Mouse (Mus musculus) midbrain, embryonic 14.5 days (tissue): Measurements from ENCODE around the gene Atg4c. TPM values are rescaled to one million over a fixed set of nuclear protein-coding genes. Genes with fewer than 3 reads are reported as not detected.
A peak's percentile ranks its signal among the peaks of the same experiment; 100 is the strongest.

Source experiments
- ATAC-seq: fragments of 200-750 bp; cut with Nextera tagmentation; 2 replicates; pipeline ENCODE4 v1.8.0; 2017; ENCODE audit warnings: moderate number of reproducible peaks, moderate library complexity; ENCODE audit not compliant: low FRiP score, low TSS enrichment
- DNase-seq: peaks from one replicate; pipeline ENCODE4 v3.0.0-alpha.2; 2015
- H3K27ac ChIP-seq: fragments of 300-500 bp; sonication (generic); replicated peaks from 2 replicates; pipeline ENCODE4 v1.5.1; 2014; ENCODE audit warnings: mild to moderate bottlenecking, low read depth, low read length, moderate library complexity
- H3K27me3 ChIP-seq: fragments of 300-500 bp; sonication (generic); 2 replicates; pipeline ENCODE4 v1.6.1; 2014; ENCODE audit warnings: low read length, control low read depth, mixed read lengths; ENCODE audit not compliant: control insufficient read depth, insufficient read depth
- H3K36me3 ChIP-seq: fragments of 300-500 bp; sonication (generic); 2 replicates; pipeline ENCODE4 v1.6.1; 2014; ENCODE audit warnings: low read length, control low read depth; ENCODE audit not compliant: control insufficient read depth, insufficient read depth
- H3K4me1 ChIP-seq: fragments of 300-500 bp; sonication (generic); 2 replicates; pipeline ENCODE4 v1.6.1; 2014; ENCODE audit warnings: mild to moderate bottlenecking, antibody characterized with exemption, low read length, control low read depth; ENCODE audit not compliant: control insufficient read depth, insufficient read depth
- H3K4me2 ChIP-seq: fragments of 300-500 bp; sonication (generic); 2 replicates; pipeline ENCODE4 v1.6.1; 2014; ENCODE audit warnings: mild to moderate bottlenecking, low read length, moderate library complexity
- H3K4me3 ChIP-seq: fragments of 300-500 bp; sonication (generic); replicated peaks from 2 replicates; pipeline ENCODE4 v1.5.1; 2014; ENCODE audit warnings: low read depth, low read length
- H3K9ac ChIP-seq: fragments of 300-500 bp; sonication (generic); replicated peaks from 2 replicates; pipeline ENCODE4 v1.6.1; 2014; ENCODE audit warnings: mild to moderate bottlenecking, low read length, moderate library complexity
- H3K9me3 ChIP-seq: fragments of 300-500 bp; sonication (generic); 2 replicates; pipeline ENCODE4 v1.6.1; 2016; ENCODE audit warnings: low read length, control low read depth, mixed read lengths; ENCODE audit not compliant: control insufficient read depth
- whole genome bisulfite sequencing: fragments of 180-500 bp; shearing (Covaris S2); extraction: QIAGEN DNeasy Blood & Tissue Kit; methylation state at CpG from one replicate; pipeline ENCODE4 v1.1.7; 2014; 5-methylcytosine and 5-hydroxymethylcytosine counted together
- polyA plus RNA-seq: library from polyadenylated mRNA; unstranded; fragments of >200 nt; fragmentation: Nextera tagmentation; extraction: Ambion mirVana; gene quantifications from 2 replicates; pipeline ENCODE4 v1.2.1, GENCODE M21; 2014

Gene Atg4c
- polyA plus RNA-seq, 1 experiment from 2014 or later, result 17.8 TPM

DNA sequence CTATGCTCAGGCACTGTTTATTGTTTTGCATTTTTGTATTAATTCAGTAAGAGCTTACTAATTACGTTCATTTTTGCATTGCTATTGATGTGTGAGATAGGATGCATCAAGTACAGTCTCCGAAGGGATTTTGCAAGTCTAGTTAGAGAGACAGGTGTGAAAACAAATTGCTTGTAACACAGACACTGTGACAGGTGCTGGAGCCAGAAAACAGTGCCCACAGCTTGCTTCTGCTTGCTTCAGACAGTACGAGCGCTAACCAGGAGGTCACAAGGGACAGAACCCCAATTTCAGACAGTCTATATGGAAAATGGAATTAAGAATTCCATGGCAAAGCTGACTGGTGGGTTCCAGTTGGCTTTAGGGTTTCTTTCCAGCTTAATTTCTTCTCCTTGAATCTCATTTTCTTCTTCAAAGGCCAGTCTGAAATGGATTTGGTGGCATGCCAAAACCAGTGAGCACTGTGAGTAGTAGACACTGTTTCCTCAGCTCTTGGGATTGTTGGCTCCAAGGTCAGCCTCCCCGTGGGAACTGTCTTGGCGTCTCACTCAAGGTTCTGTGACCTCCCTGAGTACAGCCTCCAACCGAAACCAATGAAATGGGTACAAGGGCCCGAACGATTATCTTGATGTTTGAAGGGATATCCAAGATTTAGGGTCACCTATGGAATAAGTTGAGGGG, 11.9 kb upstream of the Atg4c start:
- WGBS, result 65% methylated on average over 9 of the region's 9 CpGs

DNA sequence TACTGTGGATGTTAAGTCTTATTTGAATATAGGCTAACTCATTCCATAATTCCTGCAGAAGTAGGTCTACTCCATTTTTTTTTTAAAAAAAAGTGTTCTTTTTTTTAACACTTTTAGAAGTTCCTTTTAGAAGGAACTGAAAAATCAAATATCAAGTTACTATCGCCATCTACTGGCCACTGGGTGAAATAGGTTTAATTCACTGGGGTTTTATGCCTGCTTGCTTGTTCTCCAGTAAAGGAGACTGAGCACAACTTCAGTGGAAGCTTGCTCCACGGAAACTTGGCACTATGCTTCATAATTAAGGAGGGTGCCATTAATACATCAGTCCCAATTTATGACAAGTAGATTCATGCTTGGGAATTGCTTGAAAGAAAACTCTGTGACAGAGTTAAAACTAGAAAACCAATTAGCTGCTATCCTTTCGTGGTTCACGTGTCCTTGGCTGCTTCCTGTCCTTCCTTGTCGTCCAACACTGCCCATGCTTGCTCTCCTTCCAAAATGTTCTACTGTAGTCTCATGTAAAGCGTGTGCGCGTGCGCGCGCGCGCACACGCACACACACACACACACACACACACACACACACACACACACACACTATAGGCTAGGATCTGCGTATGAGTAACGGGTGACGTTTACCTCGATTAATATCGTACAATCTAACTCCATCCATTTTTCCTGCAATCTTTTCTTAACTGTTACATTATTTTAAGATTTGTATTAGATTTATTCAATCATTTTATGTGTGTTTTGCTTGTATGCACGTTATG, 10.9 kb upstream of the Atg4c start:
- Histone ChIP-seq H3K9me3 (no peaks in the 10 kb centered on the region), H3K36me3 (no peaks in the 10 kb centered on the region), H3K9ac (no peak overlapping the region), H3K4me3 (no peak overlapping the region), H3K27me3 (no peaks in the 10 kb centered on the region), H3K27ac (no peak overlapping the region), H3K4me1 (no peaks in the 10 kb centered on the region), H3K4me2 (no peak overlapping the region)
- peak; percentile 88 for DNase-seq
- no peak for ATAC-seq
- WGBS, result 81% methylated on average over 20 of the region's 20 CpGs

More for the DNA sequence above, 11.9 kb upstream of the Atg4c start:
- H3K4me1 ChIP-seq, result no peaks in the 10 kb centered on the region
- H3K9me3 ChIP-seq, result no peaks in the 10 kb centered on the region
- ATAC-seq, result no peak
- H3K27me3 ChIP-seq, result no peaks in the 10 kb centered on the region
- no peak overlapping the region for H3K9ac ChIP-seq
- no peak overlapping the region for H3K4me3 ChIP-seq
- H3K4me2 ChIP-seq, result no peak overlapping the region
- no peaks in the 10 kb centered on the region for H3K36me3 ChIP-seq
- H3K27ac ChIP-seq, result no peak overlapping the region
- peak; percentile 65 for DNase-seq

DNA sequence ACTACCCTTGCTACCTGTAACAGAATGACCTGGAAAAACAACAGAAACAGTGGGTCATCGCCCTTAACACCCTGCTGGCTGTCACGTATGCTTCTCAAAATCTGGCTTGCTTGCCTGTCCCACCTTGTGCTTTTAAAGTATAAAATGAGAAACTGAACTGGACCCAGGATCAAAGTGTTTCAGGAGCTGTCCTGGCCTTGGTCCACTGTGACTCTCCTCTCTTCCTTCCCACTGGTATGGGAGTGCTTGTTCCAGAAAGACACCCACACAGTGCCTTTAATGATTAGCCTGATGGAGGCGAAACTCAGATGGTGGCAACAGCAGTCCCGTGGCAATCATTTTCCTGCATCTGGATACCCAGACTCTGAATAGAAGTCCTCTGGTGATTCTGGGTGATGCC, 9.1 kb upstream of the Atg4c start:
- WGBS, result 80% methylated on average over 4 of the region's 4 CpGs

DNA sequence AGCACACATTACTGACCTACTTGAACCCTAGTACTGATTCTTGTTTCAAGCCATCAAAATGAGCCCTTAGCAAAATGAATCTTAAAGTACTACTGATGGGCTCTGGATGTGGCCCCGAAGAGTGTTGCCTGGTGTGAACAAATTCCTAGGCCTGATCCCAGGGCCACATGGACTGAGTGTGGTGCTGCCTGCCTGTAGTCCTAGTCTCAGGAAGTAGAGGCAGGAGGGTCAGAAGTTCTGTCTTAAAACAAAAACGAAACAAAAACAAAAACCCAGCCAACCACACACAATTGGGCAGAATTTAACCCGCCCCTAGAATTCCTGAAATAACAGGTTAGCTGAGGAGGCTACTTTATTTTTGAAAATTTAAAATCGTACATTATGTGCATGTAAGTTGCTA, 8.4 kb upstream of the Atg4c start:
- no peak overlapping the region for H3K27ac ChIP-seq
- H3K9ac ChIP-seq, result no peak overlapping the region
- WGBS, result 88% methylated on average over 4 of the region's 4 CpGs
- H3K4me2 ChIP-seq, result no peak overlapping the region
- no peaks in the 10 kb centered on the region for H3K4me1 ChIP-seq
- no peak for ATAC-seq
- H3K9me3 ChIP-seq, result no peaks in the 10 kb centered on the region
- no peaks in the 10 kb centered on the region for H3K36me3 ChIP-seq
- H3K4me3 ChIP-seq, result no peak overlapping the region
- no peak for DNase-seq
- H3K27me3 ChIP-seq, result no peaks in the 10 kb centered on the region

More for the DNA sequence above, 9.1 kb upstream of the Atg4c start:
- H3K9me3 ChIP-seq, result no peaks in the 10 kb centered on the region
- ATAC-seq (no peak), DNase-seq (no peak)
- no peak overlapping the region for H3K4me3 ChIP-seq
- no peak overlapping the region for H3K27ac ChIP-seq
- H3K9ac ChIP-seq, result no peak overlapping the region
- no peaks in the 10 kb centered on the region for H3K4me1 ChIP-seq
- H3K36me3 ChIP-seq, result no peaks in the 10 kb centered on the region
- H3K27me3 ChIP-seq, result no peaks in the 10 kb centered on the region
- H3K4me2 ChIP-seq, result no peak overlapping the region

DNA sequence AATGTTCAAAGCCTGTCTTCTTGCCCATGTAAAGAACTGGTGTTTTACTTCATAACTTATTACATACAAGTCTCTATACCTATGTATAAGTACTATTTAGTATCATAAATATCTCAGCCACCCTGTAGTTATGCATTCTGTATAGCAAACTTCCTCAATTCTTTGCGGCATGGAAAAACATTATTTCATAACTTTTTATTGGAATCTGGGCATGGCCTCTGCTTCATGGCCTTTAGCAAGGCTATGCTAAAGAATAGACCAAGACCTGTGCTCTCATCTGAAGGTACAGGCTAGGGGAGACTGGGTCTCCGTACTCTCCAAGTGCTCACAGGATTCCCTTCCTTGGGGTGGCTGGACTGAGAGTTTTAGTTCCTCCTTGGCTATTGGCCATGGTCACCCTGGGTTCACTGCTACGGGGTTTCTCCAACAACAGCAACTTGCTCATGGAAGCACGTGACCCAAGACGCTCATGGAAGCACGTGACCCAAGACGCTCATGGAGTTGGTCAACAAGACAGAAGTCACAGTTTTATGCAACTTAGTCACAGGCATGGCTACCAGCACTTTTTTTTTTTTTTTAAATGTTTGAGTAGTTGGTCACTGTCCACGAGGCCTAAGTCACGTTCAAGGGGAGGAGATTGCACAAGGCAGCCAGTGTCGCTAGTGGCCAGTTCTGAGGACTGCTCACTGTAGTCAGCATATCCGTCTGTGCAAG, 7.2 kb upstream of the Atg4c start:
- Histone ChIP-seq H3K4me1 (no peaks in the 10 kb centered on the region), H3K9me3 (no peaks in the 10 kb centered on the region)
- 91% methylated on average over 11 of the region's 11 CpGs for WGBS

DNA sequence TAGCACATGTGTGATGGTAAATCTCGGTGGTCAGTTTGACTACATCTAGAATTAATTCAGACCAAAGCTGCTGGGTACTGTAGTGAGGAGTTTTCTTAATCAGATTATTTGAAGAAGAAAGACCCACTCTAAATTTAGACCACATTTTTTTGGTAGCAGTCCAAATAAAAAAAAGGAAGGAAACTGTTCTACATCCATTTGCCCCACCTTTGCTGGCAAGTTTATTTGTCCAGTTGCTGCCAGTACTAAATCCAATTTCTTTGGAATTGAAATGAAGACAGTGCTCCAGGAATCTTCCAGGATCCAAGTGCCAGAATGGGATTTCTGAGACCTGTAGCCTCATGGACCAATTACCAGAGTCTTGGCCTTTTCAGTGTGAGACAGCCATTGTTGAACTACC, 1.1 kb upstream of the Atg4c start:
- H3K4me2 ChIP-seq, result no peak overlapping the region
- 83% methylated on average over 1 of the region's 1 CpGs for WGBS

More for the DNA sequence above, 7.2 kb upstream of the Atg4c start:
- Histone ChIP-seq H3K27me3 (no peaks in the 10 kb centered on the region), H3K27ac (no peak overlapping the region), H3K36me3 (no peaks in the 10 kb centered on the region), H3K4me3 (no peak overlapping the region), H3K9ac (no peak overlapping the region), H3K4me2 (no peak overlapping the region)
- DNase-seq (no peak), ATAC-seq (no peak)

DNA sequence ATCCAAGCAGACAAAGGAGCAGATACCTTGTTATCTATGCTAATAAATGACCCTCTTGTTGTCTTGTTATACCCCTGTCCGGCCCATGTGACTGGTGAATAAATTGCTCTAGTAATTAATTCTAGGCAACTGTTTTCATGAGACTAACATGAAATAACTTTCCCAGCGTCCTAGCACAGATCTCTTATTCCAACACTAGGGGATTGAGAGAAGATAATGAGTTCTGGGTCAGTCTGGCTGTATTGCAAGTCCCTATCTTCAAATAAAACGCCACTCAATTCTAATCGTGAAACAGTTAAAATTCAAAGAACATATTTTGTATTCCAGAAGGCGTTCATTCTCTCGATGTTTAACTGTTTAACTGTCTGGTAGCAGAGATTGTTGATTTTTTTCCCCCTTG, 520 bp upstream of the Atg4c start:
- peak overlapping the region; percentile 93 for H3K27ac ChIP-seq
- H3K9ac ChIP-seq, result peak overlapping the region; percentile 67
- 0 out of 2 replicates have a peak, but pooled peaks cover 7% of the 10 kb centered on the region for H3K4me1 ChIP-seq
- 48% methylated on average over 6 of the region's 6 CpGs for WGBS
- H3K36me3 ChIP-seq, result no peaks in the 10 kb centered on the region
- peak overlapping the region; percentile 53 for H3K4me3 ChIP-seq
- DNase-seq (peak; percentile 31), ATAC-seq (no peak)
- no peaks in the 10 kb centered on the region for H3K9me3 ChIP-seq
- H3K27me3 ChIP-seq, result no peaks in the 10 kb centered on the region
- H3K4me2 ChIP-seq, result peak overlapping the region; percentile 69

More for the DNA sequence above, 1.1 kb upstream of the Atg4c start:
- Histone ChIP-seq H3K36me3 (no peaks in the 10 kb centered on the region), H3K9me3 (no peaks in the 10 kb centered on the region), H3K9ac (no peak overlapping the region), H3K27ac (no peak overlapping the region), H3K4me1 (0 out of 2 replicates have a peak, but pooled peaks cover 7% of the 10 kb centered on the region), H3K4me3 (no peak overlapping the region), H3K27me3 (no peaks in the 10 kb centered on the region)
- DNase-seq, result no peak
- ATAC-seq, result no peak

DNA sequence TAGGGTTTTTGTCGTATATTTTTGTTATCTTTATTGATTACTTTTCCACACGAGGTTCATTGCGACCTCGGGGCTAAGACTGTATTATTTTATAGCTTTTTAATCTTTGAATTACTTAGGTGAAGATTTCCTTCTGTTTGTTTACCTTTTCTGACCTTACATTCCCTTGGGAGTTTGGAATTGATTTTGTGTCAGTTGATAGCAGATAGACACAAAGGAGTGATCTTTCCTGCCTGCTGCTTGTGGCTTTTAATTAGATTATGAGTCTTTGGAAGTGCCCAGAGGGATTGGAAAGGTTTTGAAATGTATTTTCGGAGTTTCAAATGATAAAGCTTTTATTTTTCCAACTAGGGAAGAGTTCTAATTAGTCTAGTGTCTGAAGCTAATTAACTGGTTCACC, 1.1 kb downstream of the Atg4c start:
- peak overlapping the region; percentile 69 for H3K4me2 ChIP-seq
- DNase-seq, result no peak
- 0 out of 2 replicates have a peak overlapping the region, but pooled peaks have one; percentile 67 for H3K9ac ChIP-seq
- ATAC-seq, result no peak
- no peaks in the 10 kb centered on the region for H3K9me3 ChIP-seq
- no peak overlapping the region for H3K27ac ChIP-seq
- H3K4me3 ChIP-seq, result peak overlapping the region; percentile 53
- H3K4me1 ChIP-seq, result 0 out of 2 replicates have a peak, but pooled peaks cover 7% of the 10 kb centered on the region
- 43% methylated on average over 5 of the region's 5 CpGs for WGBS
- H3K27me3 ChIP-seq, result no peaks in the 10 kb centered on the region
- no peaks in the 10 kb centered on the region for H3K36me3 ChIP-seq
